ENCODE assay signal across 21 mouse cellular contexts in the genomic region with DNA sequence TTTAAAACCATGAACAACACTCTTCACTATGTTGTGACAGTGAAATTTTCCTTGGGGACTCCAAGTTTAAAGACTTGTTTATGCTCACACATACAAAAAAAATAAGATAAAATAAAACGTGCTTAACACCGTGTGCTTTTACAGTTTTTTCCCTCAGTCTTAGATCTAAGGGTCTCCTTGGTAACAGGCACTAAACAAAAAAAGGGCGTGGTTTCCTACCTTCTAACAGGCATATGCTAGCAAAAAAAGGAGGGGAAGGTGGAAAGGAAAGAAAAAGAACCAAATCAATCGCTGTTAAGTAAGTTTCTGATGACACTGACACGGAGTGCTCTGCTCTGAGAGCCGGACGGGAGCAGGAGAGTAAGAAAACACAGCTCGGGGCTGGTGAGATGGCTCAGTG.
DNase-seq lines count a peak whose midpoint lies in the region; ATAC-seq and TF ChIP-seq lines count a peak whose summit lies in the region.
"Had no signal": no experiment of that assay in that cellular context is flagged by ENCODE, and none has a peak within 500 bp of the region (broad histone marks: within the 10 kb centered on the region; RNA-seq: fewer than 3 reads in every experiment).

No protein-coding gene starts in this region.

- 59% methylated on average over 8 of the region's 8 CpGs for WGBS in thymus, adult 2 months
- 58% methylated on average over 8 of the region's 8 CpGs for WGBS in kidney, adult 2 months

- ATAC-seq in CD4-positive, CD25-positive, alpha-beta regulatory T cell, adult 4 months, result peak; percentile 74
- ATAC-seq in activated CD4-positive, CD25-positive, alpha-beta regulatory T cell, adult 4 months, result peak; percentile 66
- ATAC-seq in neutrophil, adult 5-6 weeks (ENCODE audit: extremely low read depth, insufficient number of reproducible peaks, low FRiP score, poor library complexity, severe bottlenecking), result 0 out of 2 replicates have a peak, but pooled peaks have one; percentile 13
- ATAC-seq: forebrain, embryonic 15.5 days; Patski had no signal

- no peaks in the 10 kb centered on the region for H3K27me3 ChIP-seq in thymus, adult 2 months (ENCODE audit: control insufficient read depth, insufficient read depth, low read length)
- no peaks in the 10 kb centered on the region for H3K27me3 ChIP-seq in kidney, adult 2 months (replicated peaks; ENCODE audit: control insufficient read depth, insufficient read depth, low read length)
- H3K27me3 ChIP-seq: embryonic facial prominence, embryonic 15.5 days; forebrain, embryonic 15.5 days; heart, embryonic 12.5 days; Patski had no signal

- peak; percentile 52 for DNase-seq in thymus, postnatal 0 days (ENCODE audit: low spot score)
- DNase-seq in thymus, adult 2 months, result no peak
- DNase-seq in kidney, adult 2 months, result no peak
- no peak for DNase-seq in ovary, adult 18-20 months (ENCODE audit: low spot score)
- DNase-seq: adrenal gland, postnatal 10 days; cerebellum, adult 11 months; cerebellum, adult 8-10 months; cerebellum, postnatal 14 days; embryo, embryonic 11 days; gastrocnemius, postnatal 10 days; heart, adult 2 months had no signal

- no peak for TF ChIP-seq CTCF in thymus, adult 2 months (IDR thresholded peaks at IDR 0.05; ENCODE audit: borderline replicate concordance, control insufficient read depth, extremely low read depth, insufficient read depth, low read length, poor library complexity)
- no peak for TF ChIP-seq CTCF in kidney, adult 2 months (conservative IDR thresholded peaks at IDR 0.05; ENCODE audit: insufficient read depth, insufficient read length, low read depth, low read length)

- no peak overlapping the region for H3K4me3 ChIP-seq in thymus, adult 2 months (ENCODE audit: control insufficient read depth, insufficient read depth, low read length)
- no peak overlapping the region for H3K4me3 ChIP-seq in kidney, adult 2 months (ENCODE audit: insufficient read depth, low read depth, low read length)
- H3K4me3 ChIP-seq: embryonic facial prominence, embryonic 15.5 days; erythroblast, embryonic 14.5 days; forebrain, embryonic 15.5 days; heart, adult 2 months; heart, embryonic 12.5 days; hindbrain, embryonic 10.5 days had no signal

- no peak for TF ChIP-seq POLR2A in thymus, adult 2 months (IDR thresholded peaks at IDR 0.05; ENCODE audit: control insufficient read depth, extremely low read depth, insufficient read depth, low read length, poor library complexity)
- no peak for TF ChIP-seq POLR2A in kidney, adult 2 months (IDR thresholded peaks at IDR 0.05; ENCODE audit: low read depth, low read length)

- H3K36me3 ChIP-seq in thymus, adult 2 months (ENCODE audit: control insufficient read depth, insufficient read depth, low read length), result no peaks in the 10 kb centered on the region
- no peaks in the 10 kb centered on the region for H3K36me3 ChIP-seq in kidney, adult 2 months (ENCODE audit: control insufficient read depth, insufficient read depth, low read length)
- H3K36me3 ChIP-seq: embryonic facial prominence, embryonic 15.5 days had no signal

- H3K27ac ChIP-seq in thymus, adult 2 months (ENCODE audit: control insufficient read depth, insufficient read depth, low read length), result no peak overlapping the region
- H3K27ac ChIP-seq in kidney, adult 2 months (ENCODE audit: insufficient read depth, low read depth, low read length), result no peak overlapping the region
- H3K27ac ChIP-seq: embryonic facial prominence, embryonic 15.5 days; forebrain, embryonic 15.5 days; heart, adult 2 months; hindbrain, embryonic 10.5 days; hindbrain, embryonic 14.5 days had no signal

- peaks cover 2% of the 10 kb centered on the region; the same call in 1 of the 2 replicates for H3K4me1 ChIP-seq in thymus, adult 2 months (replicated peaks; ENCODE audit: control insufficient read depth, insufficient read depth, low read length)
- H3K4me1 ChIP-seq in kidney, adult 2 months (ENCODE audit: control insufficient read depth, insufficient read depth, low read length), result peaks cover 3% of the 10 kb centered on the region; the same call in 1 of the 2 replicates

Comparison
In these comparisons a context has a peak if more than half of its experiments do, and no peak if none do; other contexts are left out.
1. ATAC-seq: peak in every context shown above with its lines; median percentile 74 in CD4-positive, CD25-positive, alpha-beta regulatory T cell, adult 4 months; 66 in activated CD4-positive, CD25-positive, alpha-beta regulatory T cell, adult 4 months; 13 in neutrophil, adult 5-6 weeks.